Mouse (Mus musculus): ENCODE measurements around the gene Derl2. TPM values are rescaled to one million over a fixed set of nuclear protein-coding genes. Genes with fewer than 3 reads are reported as not detected.

Gene Derl2
- total and polyA plus RNA-seq, 2 experiments from 2014 or later, result 32.3 to 37.3 TPM

- DNase-seq (ENCODE audit: low spot score), result peak; percentile 39
- WGBS, result 14% methylated on average over 24 of the region's 24 CpGs
- peak overlapping the region; percentile 73 for H3K27ac ChIP-seq (ENCODE audit: low read depth)
- peak; percentile 6; the same call in 1 of the 2 replicates for ATAC-seq (ENCODE audit: insufficient read depth, low read depth)
- no peaks in the 10 kb centered on the region for H3K27me3 ChIP-seq (ENCODE audit: control insufficient read depth, insufficient read depth, low read length)
- H3K4me1 ChIP-seq (ENCODE audit: control insufficient read depth, insufficient read depth), result peaks cover 9% of the 10 kb centered on the region
- H3K4me2 ChIP-seq (ENCODE audit: low read depth, low read length), result peak overlapping the region; percentile 94
- peak overlapping the region; percentile 76 for H3K4me3 ChIP-seq (ENCODE audit: low read depth, low read length)
- H3K9me3 ChIP-seq (replicated peaks; ENCODE audit: control insufficient read depth, low read length), result no peaks in the 10 kb centered on the region
- TF ChIP-seq EP300 (IDR thresholded peaks at IDR 0.05; ENCODE audit: low read depth) (no peak; the same call in 1 of the 2 replicates), CTCF (IDR thresholded peaks at IDR 0.05; ENCODE audit: low read depth) (no peak)
- peak overlapping the region; percentile 66 for H3K9ac ChIP-seq (replicated peaks; ENCODE audit: low read depth, low read length)
- H3K36me3 ChIP-seq (replicated peaks; ENCODE audit: control insufficient read depth, insufficient read depth, low read length), result peaks cover 41% of the 10 kb centered on the region
These were observed 48.8 kb downstream of the Derl2 start for GRCm38 (mm10) chr11:70970560-70971540.

- Histone ChIP-seq H3K36me3 (replicated peaks; ENCODE audit: control insufficient read depth, insufficient read depth, low read length) (peaks cover 41% of the 10 kb centered on the region), H3K9ac (replicated peaks; ENCODE audit: low read depth, low read length) (peak within 1 kb of the TSS; percentile 80), H3K4me1 (ENCODE audit: control insufficient read depth, insufficient read depth) (peaks cover 9% of the 10 kb centered on the region), H3K4me2 (ENCODE audit: low read depth, low read length) (peak within 1 kb of the TSS; percentile 94), H3K27ac (ENCODE audit: low read depth) (peak within 1 kb of the TSS; percentile 88), H3K9me3 (replicated peaks; ENCODE audit: control insufficient read depth, low read length) (no peaks in the 10 kb centered on the region), H3K4me3 (ENCODE audit: low read depth, low read length) (peak within 1 kb of the TSS; percentile 76), H3K27me3 (ENCODE audit: control insufficient read depth, insufficient read depth, low read length) (no peaks in the 10 kb centered on the region)
- TF ChIP-seq EP300 (IDR thresholded peaks at IDR 0.05; ENCODE audit: low read depth), result peak; percentile 34; the same call in 1 of the 2 replicates
- no peak for TF ChIP-seq CTCF (IDR thresholded peaks at IDR 0.05; ENCODE audit: low read depth)
- ATAC-seq (ENCODE audit: insufficient read depth, low read depth), result peak; percentile 97
- under 1% methylated on average over 43 of the region's 43 CpGs for WGBS
- DNase-seq (ENCODE audit: low spot score), result peak; percentile 99
These were observed 49.7 kb downstream of the Derl2 start, which contains the start of the genes Nup88 and Rpain for GRCm38 (mm10) chr11:70969821-70970559. Gene Nup88 (minus strand): TSS chr11:70969973. Gene Rpain (plus strand): TSS chr11:70970213.

DNA sequence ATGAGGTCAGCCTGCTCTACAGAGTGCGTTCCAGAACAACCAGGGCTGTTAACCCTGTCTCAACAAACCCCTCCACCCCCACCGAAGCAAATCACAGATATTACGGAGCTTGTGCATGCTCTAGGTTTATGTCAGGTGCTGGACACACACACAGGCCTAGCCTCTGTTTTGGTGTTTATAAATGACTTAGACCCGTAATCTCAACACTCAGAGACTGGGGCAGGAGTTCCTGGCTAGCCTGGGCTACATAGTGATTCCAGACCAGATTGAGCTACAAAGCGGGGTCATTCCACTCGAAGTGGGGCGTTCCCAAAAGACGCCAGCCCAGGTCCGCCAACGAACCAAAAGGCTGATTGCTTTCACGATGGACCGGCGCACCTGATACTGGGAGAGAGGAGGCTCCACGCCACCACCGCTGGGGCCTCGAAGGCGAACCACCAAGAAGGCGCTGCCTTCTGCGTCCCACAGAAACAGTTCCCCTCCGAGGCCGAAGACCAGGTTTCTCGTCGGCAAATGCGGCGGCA, 50.3 kb downstream of the Derl2 start:
- WGBS, result 0% methylated on average over 24 of the region's 25 CpGs
- peak; percentile 4; the same call in 1 of the 2 replicates for ATAC-seq (ENCODE audit: insufficient read depth, low read depth)

GRCm38 (mm10) chr11:70964222-70964907, 55.3 kb downstream of the Derl2 start:
- Histone ChIP-seq H3K9ac (replicated peaks; ENCODE audit: low read depth, low read length) (no peak overlapping the region), H3K9me3 (replicated peaks; ENCODE audit: control insufficient read depth, low read length) (no peaks in the 10 kb centered on the region), H3K27ac (ENCODE audit: low read depth) (no peak overlapping the region), H3K27me3 (ENCODE audit: control insufficient read depth, insufficient read depth, low read length) (no peaks in the 10 kb centered on the region), H3K36me3 (replicated peaks; ENCODE audit: control insufficient read depth, insufficient read depth, low read length) (peaks cover 71% of the 10 kb centered on the region), H3K4me2 (ENCODE audit: low read depth, low read length) (no peak overlapping the region), H3K4me3 (ENCODE audit: low read depth, low read length) (no peak overlapping the region), H3K4me1 (ENCODE audit: control insufficient read depth, insufficient read depth) (peaks cover 5% of the 10 kb centered on the region)
- no peak for DNase-seq (ENCODE audit: low spot score)
- no peak for TF ChIP-seq EP300 (IDR thresholded peaks at IDR 0.05; ENCODE audit: low read depth)
- no peak for TF ChIP-seq CTCF (IDR thresholded peaks at IDR 0.05; ENCODE audit: low read depth)
- WGBS, result 83% methylated on average over 4 of the region's 4 CpGs
- ATAC-seq (ENCODE audit: insufficient read depth, low read depth), result no peak

More for the DNA sequence above, 50.3 kb downstream of the Derl2 start:
- Histone ChIP-seq H3K9me3 (replicated peaks; ENCODE audit: control insufficient read depth, low read length) (no peaks in the 10 kb centered on the region), H3K36me3 (replicated peaks; ENCODE audit: control insufficient read depth, insufficient read depth, low read length) (peaks cover 42% of the 10 kb centered on the region), H3K4me3 (ENCODE audit: low read depth, low read length) (peak overlapping the region; percentile 76), H3K4me2 (ENCODE audit: low read depth, low read length) (peak overlapping the region; percentile 66), H3K27me3 (ENCODE audit: control insufficient read depth, insufficient read depth, low read length) (no peaks in the 10 kb centered on the region), H3K9ac (replicated peaks; ENCODE audit: low read depth, low read length) (peak overlapping the region; percentile 80), H3K4me1 (ENCODE audit: control insufficient read depth, insufficient read depth) (peaks cover 9% of the 10 kb centered on the region), H3K27ac (ENCODE audit: low read depth) (peak overlapping the region; percentile 88)
- no peak for TF ChIP-seq CTCF (IDR thresholded peaks at IDR 0.05; ENCODE audit: low read depth)
- no peak for TF ChIP-seq EP300 (IDR thresholded peaks at IDR 0.05; ENCODE audit: low read depth)
- DNase-seq (ENCODE audit: low spot score), result no peak

Measured in heart, postnatal 0 days (tissue).